Mouse (Mus musculus): ENCODE measurements around the gene Wipf2.

GRCm38 (mm10) chr11:98931513-98932292, 68.3 kb downstream of the Wipf2 start:
- TF ChIP-seq POLR2A (IDR thresholded peaks at IDR 0.05; ENCODE audit: borderline replicate concordance, extremely low read depth, low read depth, low read length) (no peak), CTCF (IDR thresholded peaks at IDR 0.05; ENCODE audit: insufficient read depth, low read length) (no peak)
